Mouse (Mus musculus) cortical plate, adult 2 months (tissue): Measurements from ENCODE around the gene Cd37.

Source experiments
- CTCF ChIP-seq: fragments of 200-500 bp; IDR thresholded peaks from 2 replicates; pipeline ENCODE4 v1.5.1; 2011; ENCODE audit warnings: mild to moderate bottlenecking, control low read depth, low read length; ENCODE audit not compliant: insufficient read depth; ENCODE audit errors: extremely low read depth
- POLR2A ChIP-seq: fragments of 200-500 bp; IDR thresholded peaks from 2 replicates; pipeline ENCODE4 v1.6.1; 2011; ENCODE audit warnings: mild to moderate bottlenecking, low read length, control low read depth; ENCODE audit not compliant: insufficient read depth; ENCODE audit errors: extremely low read depth

- TF ChIP-seq CTCF (no peak), POLR2A (no peak)
Measured at GRCm38 (mm10) chr7:45191161-45191560, 47.8 kb downstream of the Cd37 start.
